Mouse (Mus musculus): ENCODE data around the gene Dgkh.

DNA sequence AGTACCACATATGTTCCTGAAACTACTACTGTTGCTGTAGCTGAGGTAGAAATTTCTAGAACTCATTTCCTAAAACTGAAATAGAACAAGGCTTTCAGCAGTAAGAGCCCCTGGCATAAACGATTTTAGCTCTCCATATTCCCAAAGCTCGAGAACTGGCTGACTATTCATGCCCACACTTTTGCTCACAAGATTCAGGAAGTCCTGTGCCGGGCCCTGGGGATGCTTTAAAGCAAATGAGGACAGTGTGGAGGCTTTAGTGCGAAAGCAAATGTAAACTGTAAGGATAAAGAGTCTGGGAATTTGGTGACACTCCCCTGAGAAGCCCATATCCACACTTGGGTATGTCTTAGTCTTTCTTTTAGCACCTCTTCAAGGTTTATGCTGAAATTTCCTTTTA, 40.0 kb downstream of the Dgkh start:
- TF ChIP-seq CTCF (IDR thresholded peaks at IDR 0.05; ENCODE audit: extremely low read depth, insufficient read depth, insufficient read length, insufficient replicate concordance) (no peak), POLR2A (IDR thresholded peaks at IDR 0.05; ENCODE audit: low read depth, low read length) (no peak)

Measured in spleen, adult 2 months (tissue).